Mouse (Mus musculus) limb, embryonic 15.5 days (tissue): ENCODE measurements at regions not wholly inside any gene's neighbourhood (a gene's known extent, or its start where the extent isn't known, plus 50 kb on each side); places are given as distances from the start of the nearest gene placed in this dataset.

ENCODE experiments used
- ATAC-seq: fragments of 200-750 bp; cut with Nextera tagmentation; 2 replicates; pipeline ENCODE4 v1.8.0; 2017; ENCODE audit warnings: low read depth, moderate TSS enrichment; ENCODE audit not compliant: insufficient number of reproducible peaks, low FRiP score, low TSS enrichment
- H3K27ac ChIP-seq: fragments of 300-500 bp; sonication (generic); 2 replicates; pipeline ENCODE4 v1.5.1; 2015; ENCODE audit warnings: moderate library complexity, mild to moderate bottlenecking, inconsistent platforms
- H3K27me3 ChIP-seq: fragments of 300-500 bp; sonication (generic); 2 replicates; pipeline ENCODE4 v1.6.1; 2015; ENCODE audit warnings: inconsistent platforms
- H3K36me3 ChIP-seq: fragments of 300-500 bp; sonication (generic); 2 replicates; pipeline ENCODE4 v1.6.1; 2015; ENCODE audit warnings: inconsistent platforms
- H3K4me1 ChIP-seq: fragments of 300-500 bp; sonication (generic); 2 replicates; pipeline ENCODE4 v1.6.1; 2015; ENCODE audit warnings: inconsistent platforms
- H3K4me2 ChIP-seq: fragments of 300-500 bp; sonication (generic); 2 replicates; pipeline ENCODE4 v1.6.1; 2015; ENCODE audit warnings: mild to moderate bottlenecking, inconsistent platforms
- H3K4me3 ChIP-seq: fragments of 300-500 bp; sonication (generic); 2 replicates; pipeline ENCODE4 v1.5.1; 2015; ENCODE audit warnings: mild to moderate bottlenecking, inconsistent platforms
- H3K9ac ChIP-seq: fragments of 300-500 bp; sonication (generic); 2 replicates; pipeline ENCODE4 v1.6.1; 2015; ENCODE audit warnings: inconsistent platforms
- H3K9me3 ChIP-seq: fragments of 300-500 bp; sonication (generic); 2 replicates; pipeline ENCODE4 v1.6.1; 2016; ENCODE audit warnings: inconsistent platforms
- WGBS: fragments of 180-500 bp; shearing (Covaris S2); methylation state at CpG from one replicate; pipeline ENCODE4 v1.1.7; 2015; 5-methylcytosine and 5-hydroxymethylcytosine counted together

DNA sequence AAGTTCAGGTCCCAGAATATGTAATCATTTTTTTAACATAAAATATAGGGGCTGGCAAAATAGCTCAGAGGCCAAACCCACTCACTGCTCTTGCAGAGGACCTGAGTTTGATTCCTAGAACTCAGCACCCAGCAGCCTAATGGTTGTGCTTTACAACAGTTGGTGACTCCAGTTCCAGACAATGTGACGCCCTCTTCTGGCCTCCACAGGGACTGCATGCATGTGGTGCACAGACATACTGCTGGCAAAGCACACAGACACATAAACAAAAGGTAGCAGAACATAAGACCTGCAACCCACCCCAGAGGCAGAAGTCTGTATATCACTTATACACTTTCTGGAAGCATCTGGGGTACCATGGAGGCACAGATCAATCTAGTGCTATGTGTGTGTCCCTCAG lies 87.5 kb downstream of the Ackr3 start:
- no peaks in the 10 kb centered on the region; the same call in 1 of the 2 replicates for H3K27me3 ChIP-seq
- WGBS, result 75% methylated on average over 1 of the region's 1 CpGs
- H3K27ac ChIP-seq, result no peak overlapping the region
- no peaks in the 10 kb centered on the region for H3K9me3 ChIP-seq
- no peak overlapping the region for H3K9ac ChIP-seq
- ATAC-seq, result no peak
- H3K4me1 ChIP-seq, result peaks cover 16% of the 10 kb centered on the region
- no peaks in the 10 kb centered on the region for H3K36me3 ChIP-seq
- no peak overlapping the region for H3K4me3 ChIP-seq
- no peak overlapping the region for H3K4me2 ChIP-seq

DNA sequence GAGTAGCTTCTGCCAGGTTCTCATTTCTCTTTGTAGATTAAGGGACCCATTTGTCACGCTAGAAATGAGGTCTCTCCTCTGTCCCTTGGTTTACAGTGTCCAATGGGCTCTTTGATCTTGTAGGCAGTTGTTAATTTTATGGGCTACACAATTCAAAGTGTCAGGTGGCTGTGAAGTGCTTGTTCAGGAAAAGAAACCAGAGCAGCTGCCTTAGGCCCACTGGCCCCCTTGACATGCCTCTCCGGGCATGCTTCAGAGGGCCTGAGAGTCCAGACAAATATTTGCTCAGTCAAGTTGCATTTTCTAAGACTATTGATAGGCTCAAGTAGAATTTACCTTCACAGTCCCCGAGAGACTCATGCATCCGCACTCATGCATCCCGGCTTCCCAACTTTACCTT lies 94.0 kb downstream of the Ackr3 start:
- no peak for ATAC-seq
- Histone ChIP-seq H3K9me3 (no peaks in the 10 kb centered on the region), H3K4me3 (no peak overlapping the region), H3K27ac (no peak overlapping the region), H3K9ac (no peak overlapping the region), H3K4me2 (no peak overlapping the region), H3K27me3 (no peaks in the 10 kb centered on the region; the same call in 1 of the 2 replicates), H3K4me1 (no peaks in the 10 kb centered on the region; the same call in 1 of the 2 replicates), H3K36me3 (no peaks in the 10 kb centered on the region)
- 32% methylated on average over 5 of the region's 5 CpGs for WGBS

DNA sequence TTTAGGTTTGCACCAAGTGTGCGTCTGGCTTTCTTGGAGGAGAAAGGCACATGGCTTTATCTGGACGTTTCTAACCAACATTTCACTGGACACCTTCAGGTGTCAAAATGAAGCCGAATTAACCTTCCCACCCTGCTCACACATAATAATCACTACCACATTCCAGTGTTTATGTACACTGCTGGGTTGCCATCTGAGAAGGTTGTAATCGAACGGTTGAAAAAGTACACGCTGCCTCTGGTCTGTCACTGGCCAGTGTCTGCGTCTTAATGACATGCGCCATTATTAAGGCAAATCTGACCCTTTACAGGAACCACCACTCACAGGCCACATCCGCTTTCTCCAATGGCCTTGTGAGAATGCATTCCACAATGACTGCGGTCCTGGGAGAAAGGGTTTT lies 96.4 kb downstream of the Ackr3 start:
- H3K27me3 ChIP-seq, result no peaks in the 10 kb centered on the region
- H3K4me1 ChIP-seq, result peaks cover 7% of the 10 kb centered on the region
- H3K36me3 ChIP-seq, result no peaks in the 10 kb centered on the region
- H3K27ac ChIP-seq, result no peak overlapping the region
- H3K9me3 ChIP-seq, result no peaks in the 10 kb centered on the region
- WGBS, result 37% methylated on average over 10 of the region's 10 CpGs
- H3K4me3 ChIP-seq, result no peak overlapping the region
- H3K9ac ChIP-seq, result no peak overlapping the region
- no peak for ATAC-seq
- H3K4me2 ChIP-seq, result no peak overlapping the region

DNA sequence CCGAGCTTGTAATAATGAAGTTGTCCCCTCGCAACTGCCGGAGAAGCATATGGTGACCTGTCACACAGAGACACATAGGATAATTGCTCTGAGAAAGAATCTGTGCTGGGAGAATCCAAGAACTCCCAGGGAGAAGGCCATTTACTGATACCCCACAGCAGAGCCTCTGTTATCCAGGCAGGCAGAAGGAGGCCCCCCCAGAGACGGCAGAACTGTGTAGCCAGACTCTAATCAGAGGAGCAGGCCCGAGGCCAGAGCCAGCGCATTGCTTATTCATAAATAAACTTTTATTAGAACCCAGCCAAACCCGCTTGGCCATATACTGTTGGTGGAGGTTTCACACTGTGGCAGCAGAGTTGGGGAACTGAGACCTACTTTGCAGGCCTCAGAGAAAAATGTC lies 100.6 kb downstream of the Ackr3 start:
- no peaks in the 10 kb centered on the region for H3K9me3 ChIP-seq
- ATAC-seq, result no peak
- 40% methylated on average over 7 of the region's 7 CpGs for WGBS
- no peaks in the 10 kb centered on the region for H3K27me3 ChIP-seq
- no peak overlapping the region for H3K9ac ChIP-seq
- H3K4me2 ChIP-seq, result no peak overlapping the region
- H3K27ac ChIP-seq, result no peak overlapping the region
- peaks cover 7% of the 10 kb centered on the region; the same call in 1 of the 2 replicates for H3K4me1 ChIP-seq
- no peak overlapping the region for H3K4me3 ChIP-seq
- no peaks in the 10 kb centered on the region for H3K36me3 ChIP-seq

GRCm38 (mm10) chr1:90311016-90311415 lies 107.2 kb downstream of the Ackr3 start:
- WGBS, result 47% methylated on average over 3 of the region's 3 CpGs
- ATAC-seq, result no peak
- peaks cover 5% of the 10 kb centered on the region; the same call in 1 of the 2 replicates for H3K4me1 ChIP-seq
- no peaks in the 10 kb centered on the region for H3K9me3 ChIP-seq
- H3K27ac ChIP-seq, result no peak overlapping the region
- H3K4me3 ChIP-seq, result no peak overlapping the region
- H3K27me3 ChIP-seq, result no peaks in the 10 kb centered on the region
- no peaks in the 10 kb centered on the region for H3K36me3 ChIP-seq
- H3K9ac ChIP-seq, result no peak overlapping the region
- no peak overlapping the region for H3K4me2 ChIP-seq

DNA sequence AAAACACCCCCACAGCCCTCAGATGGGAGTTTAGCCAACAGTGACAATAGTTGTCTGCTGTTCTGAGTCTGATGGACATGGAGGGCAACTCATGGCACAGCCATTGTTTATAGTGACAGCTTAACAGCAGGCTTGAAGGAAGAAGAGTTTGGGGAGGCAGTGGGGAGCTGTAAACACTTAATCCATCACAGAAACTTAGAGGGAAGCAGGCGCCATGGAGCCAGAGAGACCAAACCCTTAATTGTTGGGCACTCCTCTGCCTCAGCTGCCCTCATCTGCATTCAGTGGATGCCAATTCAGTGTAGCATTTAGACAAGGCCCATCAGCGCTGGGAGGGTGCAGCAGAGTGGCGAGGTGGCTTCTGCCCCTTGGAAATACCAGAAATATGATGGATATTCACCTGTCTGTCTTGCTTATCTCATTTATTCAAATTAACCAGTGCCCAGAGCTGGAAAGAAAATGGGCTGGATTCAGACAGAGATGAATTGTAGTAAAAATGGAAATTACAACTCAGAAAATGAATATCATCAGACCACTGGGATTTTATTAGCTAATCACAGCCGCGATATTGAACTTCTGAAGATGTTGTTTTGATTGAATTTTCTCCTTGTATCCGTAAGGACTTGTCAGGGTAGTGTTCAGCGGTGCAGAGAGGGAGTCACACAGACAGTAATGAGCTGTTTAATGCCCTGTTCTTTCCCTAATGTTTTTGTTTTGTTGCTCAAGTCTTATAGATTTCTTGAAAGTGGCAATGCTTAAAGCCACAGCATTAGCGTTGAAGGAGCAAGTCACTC lies 108.1 kb downstream of the Ackr3 start:
- ATAC-seq, result no peak
- Histone ChIP-seq H3K9me3 (no peaks in the 10 kb centered on the region), H3K27me3 (no peaks in the 10 kb centered on the region), H3K4me3 (no peak overlapping the region), H3K4me1 (peaks cover 5% of the 10 kb centered on the region; the same call in 1 of the 2 replicates), H3K36me3 (no peaks in the 10 kb centered on the region), H3K9ac (no peak overlapping the region), H3K4me2 (no peak overlapping the region), H3K27ac (no peak overlapping the region)
- WGBS, result 71% methylated on average over 8 of the region's 8 CpGs

DNA sequence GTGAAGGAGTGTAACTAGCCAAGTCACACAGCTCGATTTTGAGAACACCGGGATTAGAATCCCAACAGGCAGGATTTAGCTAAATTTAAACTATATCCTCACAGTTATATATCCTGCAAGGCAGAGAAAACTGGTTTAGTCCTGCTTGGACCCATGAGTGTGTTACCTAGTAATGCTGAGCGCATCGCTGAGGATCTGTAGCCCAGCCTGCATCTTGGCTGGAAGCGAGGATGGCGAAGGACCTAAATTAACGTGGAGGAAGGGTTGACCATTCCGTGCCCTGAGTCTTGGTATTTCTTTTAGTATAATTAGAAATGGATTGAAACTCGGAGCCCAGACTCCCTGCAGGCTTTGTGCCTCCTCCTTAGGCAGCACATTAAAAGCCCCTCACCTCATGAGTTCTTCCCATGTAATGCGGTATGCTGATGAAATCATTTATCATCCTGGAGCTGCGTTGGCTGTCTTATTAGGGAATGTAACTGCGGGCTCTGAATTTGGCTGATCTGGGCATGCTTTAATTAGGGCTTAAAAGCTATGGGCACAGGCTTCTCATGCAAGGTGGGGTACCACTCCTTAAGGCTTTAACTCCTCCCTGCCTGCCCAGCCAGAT lies 110.1 kb downstream of the Ackr3 start:
- H3K9ac ChIP-seq, result no peak overlapping the region
- no peaks in the 10 kb centered on the region for H3K36me3 ChIP-seq
- peaks cover 5% of the 10 kb centered on the region; the same call in 1 of the 2 replicates for H3K4me1 ChIP-seq
- H3K27me3 ChIP-seq, result no peaks in the 10 kb centered on the region
- no peak overlapping the region for H3K4me2 ChIP-seq
- H3K9me3 ChIP-seq, result no peaks in the 10 kb centered on the region
- 65% methylated on average over 12 of the region's 12 CpGs for WGBS
- no peak for ATAC-seq
- no peak overlapping the region for H3K27ac ChIP-seq
- no peak overlapping the region for H3K4me3 ChIP-seq

GRCm38 (mm10) chr1:90317902-90318301 lies 114.1 kb downstream of the Ackr3 start:
- no peaks in the 10 kb centered on the region for H3K36me3 ChIP-seq
- 0 out of 2 replicates have a peak, but pooled peaks cover 2% of the 10 kb centered on the region for H3K4me1 ChIP-seq
- H3K27ac ChIP-seq, result no peak overlapping the region
- WGBS, result 80% methylated on average over 6 of the region's 6 CpGs
- no peak overlapping the region for H3K4me3 ChIP-seq
- H3K4me2 ChIP-seq, result no peak overlapping the region
- H3K9me3 ChIP-seq, result no peaks in the 10 kb centered on the region
- H3K9ac ChIP-seq, result no peak overlapping the region
- ATAC-seq, result no peak
- H3K27me3 ChIP-seq, result no peaks in the 10 kb centered on the region

DNA sequence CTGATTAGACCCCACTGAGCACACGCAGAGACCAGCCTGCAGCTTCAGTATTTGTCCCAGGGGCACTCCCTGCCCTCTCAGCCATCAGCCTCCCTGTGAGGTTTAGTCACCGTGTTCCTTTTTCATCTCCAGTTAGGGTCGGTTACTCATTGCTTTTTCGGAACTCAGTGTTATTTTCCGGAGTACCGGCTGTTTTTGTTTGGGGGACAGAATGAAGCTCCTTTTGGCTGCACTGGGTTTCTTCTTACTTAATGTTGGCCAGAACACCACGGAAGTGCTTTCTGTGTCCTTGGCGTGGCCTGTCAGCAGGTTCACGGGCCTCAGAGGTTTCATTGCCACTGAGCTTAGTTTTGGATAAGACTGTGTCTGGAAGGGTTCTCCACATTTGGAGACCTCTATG lies 114.7 kb downstream of the Ackr3 start:
- Histone ChIP-seq H3K4me3 (no peak overlapping the region), H3K4me2 (no peak overlapping the region), H3K4me1 (0 out of 2 replicates have a peak, but pooled peaks cover 2% of the 10 kb centered on the region), H3K9ac (no peak overlapping the region), H3K27ac (no peak overlapping the region), H3K9me3 (no peaks in the 10 kb centered on the region), H3K27me3 (no peaks in the 10 kb centered on the region), H3K36me3 (no peaks in the 10 kb centered on the region)
- 78% methylated on average over 9 of the region's 9 CpGs for WGBS
- no peak for ATAC-seq

GRCm38 (mm10) chr1:90320518-90320917 lies 116.7 kb downstream of the Ackr3 start:
- WGBS, result 36% methylated on average over 9 of the region's 9 CpGs
- H3K4me3 ChIP-seq, result no peak overlapping the region
- ATAC-seq, result no peak
- H3K4me1 ChIP-seq, result 0 out of 2 replicates have a peak, but pooled peaks cover 2% of the 10 kb centered on the region
- H3K9me3 ChIP-seq, result no peaks in the 10 kb centered on the region
- no peak overlapping the region for H3K4me2 ChIP-seq
- no peaks in the 10 kb centered on the region for H3K27me3 ChIP-seq
- H3K27ac ChIP-seq, result no peak overlapping the region
- H3K9ac ChIP-seq, result no peak overlapping the region
- H3K36me3 ChIP-seq, result no peaks in the 10 kb centered on the region

DNA sequence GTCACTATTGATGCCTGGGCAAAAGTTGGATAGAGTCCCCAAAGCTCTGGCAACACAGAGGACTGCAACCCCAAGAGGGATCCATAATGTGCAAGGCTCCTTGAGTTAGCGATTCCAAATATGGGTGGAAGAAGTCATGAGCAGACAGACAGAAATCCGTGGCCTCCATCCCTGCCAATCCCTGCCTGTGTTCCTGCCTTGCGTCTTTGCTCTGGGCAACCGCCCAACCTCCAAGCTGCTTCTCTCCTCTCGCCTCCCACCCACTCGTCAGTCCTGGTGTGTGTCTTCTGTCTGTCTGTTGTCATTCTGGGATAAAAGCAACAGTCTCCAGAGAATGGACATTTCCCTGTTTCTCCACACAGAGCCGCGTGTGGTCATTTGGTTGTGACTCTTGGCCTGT lies 117.7 kb downstream of the Ackr3 start:
- Histone ChIP-seq H3K9ac (no peak overlapping the region), H3K4me1 (0 out of 2 replicates have a peak, but pooled peaks cover 2% of the 10 kb centered on the region), H3K4me3 (no peak overlapping the region), H3K9me3 (no peaks in the 10 kb centered on the region), H3K27me3 (no peaks in the 10 kb centered on the region), H3K36me3 (no peaks in the 10 kb centered on the region), H3K27ac (no peak overlapping the region), H3K4me2 (no peak overlapping the region)
- ATAC-seq, result no peak
- 83% methylated on average over 8 of the region's 8 CpGs for WGBS

DNA sequence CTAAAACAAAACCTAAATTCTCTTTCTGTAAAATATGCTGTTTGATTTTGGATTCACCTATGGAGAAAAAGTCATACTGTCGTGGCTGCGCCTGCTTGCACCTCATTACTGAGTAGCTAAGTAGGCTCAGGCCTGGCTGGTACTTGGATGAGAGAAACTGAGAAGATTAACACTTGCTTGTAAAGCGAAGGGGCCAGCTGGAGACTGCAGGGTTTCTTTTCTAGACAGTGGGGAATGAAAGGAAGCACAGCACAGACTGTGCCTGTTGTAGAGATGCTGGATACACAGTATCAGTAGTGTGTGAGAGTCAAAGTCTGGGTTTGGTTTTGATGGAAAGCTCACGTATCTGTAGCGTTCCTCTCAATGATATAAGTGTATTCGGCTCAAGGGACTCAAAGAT lies 123.5 kb downstream of the Ackr3 start:
- Histone ChIP-seq H3K4me3 (no peak overlapping the region), H3K4me1 (no peaks in the 10 kb centered on the region), H3K27me3 (no peaks in the 10 kb centered on the region), H3K36me3 (no peaks in the 10 kb centered on the region), H3K9ac (no peak overlapping the region), H3K9me3 (no peaks in the 10 kb centered on the region), H3K4me2 (no peak overlapping the region), H3K27ac (no peak overlapping the region)
- no peak for ATAC-seq
- WGBS, result 56% methylated on average over 6 of the region's 6 CpGs
